Mouse (Mus musculus): ENCODE measurements around the gene Abhd17c. TPM values are rescaled to one million over a fixed set of nuclear protein-coding genes. Genes with fewer than 3 reads are reported as not detected.

Abhd17c gene
- polyA plus RNA-seq, 1 experiment from 2014 or later = 135 TPM

GRCm38 (mm10) chr7:84159414-84159813 is 7.7 kb upstream of the Abhd17c start:
- Histone ChIP-seq H3K27me3 (ENCODE audit: insufficient read depth, low read length) (no peaks in the 10 kb centered on the region), H3K4me2 (ENCODE audit: low read length) (no peak overlapping the region), H3K27ac (no peak overlapping the region), H3K36me3 (ENCODE audit: insufficient read depth, low read length) (no peaks in the 10 kb centered on the region), H3K9me3 (replicated peaks; ENCODE audit: low read length) (no peaks in the 10 kb centered on the region), H3K4me3 (replicated peaks; ENCODE audit: low read depth, low read length) (no peak overlapping the region), H3K9ac (ENCODE audit: low read depth, low read length) (no peak overlapping the region), H3K4me1 (replicated peaks; ENCODE audit: insufficient read depth, low read length) (no peaks in the 10 kb centered on the region)
- no peak for TF ChIP-seq CTCF (IDR thresholded peaks at IDR 0.05; ENCODE audit: low read depth)
- ATAC-seq (replicated peaks; ENCODE audit: low FRiP score, low read depth) (no peak), DNase-seq (ENCODE audit: low spot score) (no peak)
- WGBS = 93% methylated on average over 2 of the region's 2 CpGs

GRCm38 (mm10) chr7:84153821-84154220 is 2.1 kb upstream of the Abhd17c start:
- no peak for ATAC-seq (replicated peaks; ENCODE audit: low FRiP score, low read depth)
- Histone ChIP-seq H3K27me3 (ENCODE audit: insufficient read depth, low read length) (no peaks in the 10 kb centered on the region), H3K4me3 (replicated peaks; ENCODE audit: low read depth, low read length) (no peak overlapping the region), H3K4me2 (ENCODE audit: low read length) (no peak overlapping the region), H3K36me3 (ENCODE audit: insufficient read depth, low read length) (no peaks in the 10 kb centered on the region), H3K9ac (ENCODE audit: low read depth, low read length) (no peak overlapping the region), H3K27ac (no peak overlapping the region), H3K9me3 (replicated peaks; ENCODE audit: low read length) (no peaks in the 10 kb centered on the region), H3K4me1 (replicated peaks; ENCODE audit: insufficient read depth, low read length) (peaks cover 13% of the 10 kb centered on the region)
- no peak for DNase-seq (ENCODE audit: low spot score)
- TF ChIP-seq CTCF (IDR thresholded peaks at IDR 0.05; ENCODE audit: low read depth) = no peak
- 76% methylated on average over 4 of the region's 4 CpGs for WGBS

GRCm38 (mm10) chr7:84152821-84153220 is 1.1 kb upstream of the Abhd17c start:
- no peak for ATAC-seq (replicated peaks; ENCODE audit: low FRiP score, low read depth)
- H3K27ac ChIP-seq = no peak overlapping the region
- H3K4me3 ChIP-seq (replicated peaks; ENCODE audit: low read depth, low read length) = no peak overlapping the region
- no peak for TF ChIP-seq CTCF (IDR thresholded peaks at IDR 0.05; ENCODE audit: low read depth)
- H3K9ac ChIP-seq (ENCODE audit: low read depth, low read length) = no peak overlapping the region
- 80% methylated on average over 4 of the region's 4 CpGs for WGBS
- no peaks in the 10 kb centered on the region for H3K27me3 ChIP-seq (ENCODE audit: insufficient read depth, low read length)
- no peaks in the 10 kb centered on the region for H3K9me3 ChIP-seq (replicated peaks; ENCODE audit: low read length)
- DNase-seq (ENCODE audit: low spot score) = no peak
- H3K4me1 ChIP-seq (replicated peaks; ENCODE audit: insufficient read depth, low read length) = peaks cover 14% of the 10 kb centered on the region
- peak overlapping the region; percentile 89 for H3K4me2 ChIP-seq (ENCODE audit: low read length)
- H3K36me3 ChIP-seq (ENCODE audit: insufficient read depth, low read length) = no peaks in the 10 kb centered on the region

GRCm38 (mm10) chr7:84152374-84152773 is 681 bp upstream of the Abhd17c start:
- Histone ChIP-seq H3K27ac (no peak overlapping the region), H3K4me2 (ENCODE audit: low read length) (peak overlapping the region; percentile 89), H3K9me3 (replicated peaks; ENCODE audit: low read length) (no peaks in the 10 kb centered on the region), H3K4me1 (replicated peaks; ENCODE audit: insufficient read depth, low read length) (peaks cover 14% of the 10 kb centered on the region), H3K4me3 (replicated peaks; ENCODE audit: low read depth, low read length) (peak overlapping the region; percentile 97), H3K9ac (ENCODE audit: low read depth, low read length) (peak overlapping the region; percentile 94; the same call in 1 of the 2 replicates), H3K27me3 (ENCODE audit: insufficient read depth, low read length) (no peaks in the 10 kb centered on the region), H3K36me3 (ENCODE audit: insufficient read depth, low read length) (no peaks in the 10 kb centered on the region)
- 56% methylated on average over 6 of the region's 6 CpGs for WGBS
- ATAC-seq (replicated peaks; ENCODE audit: low FRiP score, low read depth) = 0 out of 2 replicates have a peak, but pooled peaks have one; percentile 12
- TF ChIP-seq CTCF (IDR thresholded peaks at IDR 0.05; ENCODE audit: low read depth) = no peak
- no peak for DNase-seq (ENCODE audit: low spot score)

GRCm38 (mm10) chr7:84151960-84152334 is 254 bp upstream of the Abhd17c start:
- WGBS = 0% methylated on average over 12 of the region's 55 CpGs
- H3K27me3 ChIP-seq (ENCODE audit: insufficient read depth, low read length) = no peaks in the 10 kb centered on the region
- peak overlapping the region; percentile 94 for H3K9ac ChIP-seq (ENCODE audit: low read depth, low read length)
- H3K4me2 ChIP-seq (ENCODE audit: low read length) = peak overlapping the region; percentile 89
- peaks cover 14% of the 10 kb centered on the region for H3K4me1 ChIP-seq (replicated peaks; ENCODE audit: insufficient read depth, low read length)
- peak; percentile 94 for ATAC-seq (replicated peaks; ENCODE audit: low FRiP score, low read depth)
- H3K9me3 ChIP-seq (replicated peaks; ENCODE audit: low read length) = no peaks in the 10 kb centered on the region
- H3K4me3 ChIP-seq (replicated peaks; ENCODE audit: low read depth, low read length) = peak overlapping the region; percentile 97
- DNase-seq (ENCODE audit: low spot score) = peak; percentile 97
- no peak for TF ChIP-seq CTCF (IDR thresholded peaks at IDR 0.05; ENCODE audit: low read depth)
- H3K27ac ChIP-seq = peak overlapping the region; percentile 96
- H3K36me3 ChIP-seq (ENCODE audit: insufficient read depth, low read length) = no peaks in the 10 kb centered on the region

GRCm38 (mm10) chr7:84150361-84151000 is 1.2 kb downstream of the Abhd17c start:
- Histone ChIP-seq H3K27me3 (ENCODE audit: insufficient read depth, low read length) (no peaks in the 10 kb centered on the region), H3K4me3 (replicated peaks; ENCODE audit: low read depth, low read length) (peak overlapping the region; percentile 97), H3K4me1 (replicated peaks; ENCODE audit: insufficient read depth, low read length) (peaks cover 18% of the 10 kb centered on the region), H3K36me3 (ENCODE audit: insufficient read depth, low read length) (no peaks in the 10 kb centered on the region), H3K4me2 (ENCODE audit: low read length) (peak overlapping the region; percentile 89), H3K27ac (peak overlapping the region; percentile 96), H3K9ac (ENCODE audit: low read depth, low read length) (peak overlapping the region; percentile 94), H3K9me3 (replicated peaks; ENCODE audit: low read length) (no peaks in the 10 kb centered on the region)
- ATAC-seq (replicated peaks; ENCODE audit: low FRiP score, low read depth) (0 out of 2 replicates have a peak, but pooled peaks have one; percentile 5), DNase-seq (ENCODE audit: low spot score) (no peak)
- 10% methylated on average over 13 of the region's 13 CpGs for WGBS
- no peak for TF ChIP-seq CTCF (IDR thresholded peaks at IDR 0.05; ENCODE audit: low read depth)
